Mouse (Mus musculus) left cerebral cortex, adult 6 months (tissue): ENCODE measurements around the gene Gstt1. TPM values are rescaled to one million over a fixed set of nuclear protein-coding genes. Genes with fewer than 3 reads are reported as not detected.

Experiments
- long read RNA-seq, 2 experiments: library from polyadenylated mRNA; unstranded; transcript quantifications; one replicate each; pipeline ENCODE4 v2.0.0; 2019 to 2020
- polyA plus RNA-seq: library from polyadenylated mRNA; unstranded; fragments of <200 nt; fragmentation: Nextera tagmentation; gene quantifications from 2 replicates; pipeline ENCODE4 v1.2.3, GENCODE M21; 2021

The Gstt1 gene
- polyA plus RNA-seq: 44.3 and 47.6 TPM in 2 replicates
- long read RNA-seq, experiment 1, transcript Gstt1-201 (5 exons, 1,037 nt): major isoform, 22 of 41 reads
- long read RNA-seq, experiment 1, partial matches to known transcripts: 1 of 41 reads
- long read RNA-seq, experiment 1, other reads (novel, unspliced or antisense): 15 of 41 reads
- long read RNA-seq, experiment 2, transcript Gstt1-201 (5 exons, 1,037 nt): major isoform, 21 of 29 reads
- long read RNA-seq, experiment 2, partial matches to known transcripts: 1 of 29 reads
- long read RNA-seq, experiment 2, other reads (novel, unspliced or antisense): 6 of 29 reads

GRCm38 (mm10) chr10:75798176-75798696 is at the start of gene Gstt1:
TSS of gene Gstt1 (minus strand) at chr10:75798584.

GRCm38 (mm10) chr10:75837248-75837759 is 38.9 kb upstream of the Gstt1 start, which contains the start of gene Gstt2:
TSS of gene Gstt2 (minus strand) at chr10:75837424.

GRCm38 (mm10) chr10:75822443-75822842 is 24.1 kb upstream of the Gstt1 start, which contains the start of gene Gstt4:
TSS of gene Gstt4 (minus strand) at chr10:75822543.

GRCm38 (mm10) chr10:75780769-75781578 is 17.4 kb downstream of the Gstt1 start, which contains the start of the genes Gm20441 and Gstt3:
TSS of gene Gm20441 (minus strand) at chr10:75780954.
TSS of gene Gstt3 (minus strand) at chr10:75781414.

DNA sequence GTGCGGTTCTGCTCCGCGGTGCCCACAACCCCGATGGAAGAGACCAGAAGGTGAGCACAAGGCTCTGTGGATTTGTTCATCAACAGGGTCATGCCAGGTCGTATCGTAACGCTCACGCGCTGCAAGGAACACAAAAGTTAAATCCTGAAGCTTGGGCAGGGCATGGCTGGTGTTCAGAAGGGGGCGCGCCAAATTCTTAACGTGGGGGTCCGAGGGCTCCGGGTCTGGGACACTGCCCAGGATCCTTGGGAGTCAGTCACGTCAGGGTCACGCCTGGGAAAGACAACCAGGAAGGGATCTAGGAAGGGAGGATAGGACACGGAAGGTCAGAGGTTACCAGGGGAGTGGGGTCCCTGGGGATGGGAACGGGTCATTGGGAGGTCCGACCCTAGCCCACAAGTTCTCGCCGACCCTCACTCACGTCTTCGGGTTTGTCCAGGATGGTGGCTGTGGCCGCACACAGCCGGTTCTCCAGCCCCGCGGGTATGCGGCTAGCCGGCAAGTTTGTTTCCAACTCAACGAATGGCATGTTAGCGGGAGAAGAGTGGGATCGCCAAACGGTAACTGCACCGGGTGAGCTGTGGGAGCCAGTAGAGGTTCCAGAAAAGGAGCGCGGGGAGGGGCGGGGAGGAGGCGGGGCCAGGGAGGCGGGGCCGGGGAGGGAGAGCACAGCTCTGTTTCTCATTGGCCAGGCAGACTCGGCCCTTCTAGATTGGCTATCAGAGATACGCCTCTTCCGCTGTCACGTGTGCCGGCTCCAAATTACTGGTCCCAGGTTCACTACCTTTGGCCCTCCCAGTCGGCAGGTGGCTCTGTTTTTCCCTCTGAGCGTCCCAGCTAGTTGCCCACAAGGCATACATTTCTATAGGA is 25.4 kb downstream of the Gstt1 start, which contains the start of gene Ddt:
Gene Ddt (minus strand): TSS at position 620 of the 870 bp plus-strand sequence.

DNA sequence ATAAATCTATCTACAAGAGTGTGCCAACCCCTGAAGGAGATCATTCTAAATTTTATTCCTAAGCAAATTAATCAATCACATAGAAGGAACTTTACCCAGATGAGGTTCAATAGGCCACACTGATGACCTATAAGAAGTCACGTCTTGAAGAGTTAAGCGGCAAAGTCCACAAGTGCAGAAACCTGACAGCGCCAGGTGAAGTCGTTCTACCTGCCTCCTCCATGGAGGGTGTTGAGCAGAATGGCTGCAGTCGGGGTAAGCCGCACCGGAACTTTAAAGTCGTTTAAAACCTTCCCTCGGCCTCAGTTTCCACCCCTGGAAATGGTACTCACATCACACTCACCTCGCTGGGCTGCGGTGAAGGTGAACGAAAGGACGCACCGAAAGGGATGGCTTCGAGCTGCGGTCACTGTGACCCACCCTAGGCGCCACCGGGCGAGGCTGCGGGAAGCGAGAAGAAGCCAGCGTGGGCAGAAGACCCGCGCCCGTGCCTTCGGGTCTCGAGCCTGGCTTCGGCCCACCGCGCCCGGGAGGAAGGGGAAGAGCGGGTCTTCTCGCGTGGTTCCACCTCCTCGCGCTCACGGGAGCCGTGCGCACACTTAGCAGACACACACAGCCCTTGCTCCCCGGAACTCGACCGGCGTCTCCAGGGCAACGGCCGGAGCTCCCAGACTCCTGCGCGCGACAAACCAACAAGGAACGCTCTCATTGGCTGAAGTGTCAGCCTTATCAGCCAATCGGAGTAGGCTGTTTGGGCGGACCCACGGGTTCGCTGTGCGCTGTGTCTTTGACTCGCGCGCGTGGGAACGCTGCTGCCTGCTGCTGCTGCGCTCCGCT is 34.5 kb downstream of the Gstt1 start, which contains the start of gene Cabin1:
Gene Cabin1 (minus strand): TSS at position 660 of the 837 bp plus-strand sequence.

Other genes starting within 250 kb of the Gstt1 start
- 1.9 and 3.4 TPM in 2 replicates for gene Lrrc75b, start 238.3 kb downstream of the Gstt1 start, polyA plus RNA-seq
- gene Ggt1, start 237.0 kb downstream of the Gstt1 start, polyA plus RNA-seq: 1.1 and 1.2 TPM in 2 replicates
- 0.75 and 1.3 TPM in 2 replicates for gene Ggt5, start 209.2 kb downstream of the Gstt1 start, polyA plus RNA-seq
- 4.3 and 4.5 TPM in 2 replicates for gene Susd2, start 154.6 kb downstream of the Gstt1 start, polyA plus RNA-seq
- 18.0 and 21.6 TPM in 2 replicates for gene Cabin1, start 34.2 kb downstream of the Gstt1 start, polyA plus RNA-seq
- gene Ddt, start 25.2 kb downstream of the Gstt1 start, polyA plus RNA-seq: 192 and 230 TPM in 2 replicates
- not detected in 2 replicates for gene Gm20441, start 17.6 kb downstream of the Gstt1 start, polyA plus RNA-seq
- gene Gstt3, start 17.2 kb downstream of the Gstt1 start, polyA plus RNA-seq: 8.3 and 10.4 TPM in 2 replicates
- not detected in 2 replicates for gene Gstt4, start 24.0 kb upstream of the Gstt1 start, polyA plus RNA-seq
- gene Gstt2, start 38.8 kb upstream of the Gstt1 start, polyA plus RNA-seq: 5.7 and 6.3 TPM in 2 replicates
- gene Mif, start 61.7 kb upstream of the Gstt1 start, polyA plus RNA-seq: 1,436 and 1,608 TPM in 2 replicates
- 1.8 and 2.2 TPM in 2 replicates for gene Derl3, start 94.8 kb upstream of the Gstt1 start, polyA plus RNA-seq
- gene Smarcb1, start 123.0 kb upstream of the Gstt1 start, polyA plus RNA-seq: 107 and 113 TPM in 2 replicates
- 1,355 and 1,446 TPM in 2 replicates for gene Chchd10, start 134.5 kb upstream of the Gstt1 start, polyA plus RNA-seq
- 1.6 and 1.7 TPM in 2 replicates for gene Mmp11, start 137.9 kb upstream of the Gstt1 start, polyA plus RNA-seq
- gene Gm867, start 142.1 kb upstream of the Gstt1 start, polyA plus RNA-seq: 0.34 TPM in 1 of 2 replicates, not detected in the other
- 0.36 TPM in 1 of 2 replicates, not detected in the other for gene Vpreb3, start 144.5 kb upstream of the Gstt1 start, polyA plus RNA-seq
- not detected in 2 replicates for gene Gm5134, start 155.9 kb upstream of the Gstt1 start, polyA plus RNA-seq
- 3.8 and 5.1 TPM in 2 replicates for gene Zfp280b, start 234.1 kb upstream of the Gstt1 start, polyA plus RNA-seq